Mouse (Mus musculus) lung, adult 18-20 months (tissue): ENCODE measurements around the gene Sfxn3.
"Not testable (repeated sequence)": the region's sequence is repeated elsewhere in the genome, so short reads cannot be mapped to it uniquely, and the experiment has no call there.

Source experiments
- DNase-seq, 2 experiments: peaks; one replicate each; pipeline ENCODE4 v3.0.0; 2022; ENCODE audit warnings: mixed read lengths in 2 of 2

Gene Sfxn3

GRCm38 (mm10) chr19:45018351-45018831 is 28.9 kb upstream of the Sfxn3 start:
- peak in 1 of 2 experiments; percentile 53 for DNase-seq

GRCm38 (mm10) chr19:45020348-45020747 is 27.0 kb upstream of the Sfxn3 start:
- DNase-seq: peak; percentile 53 to 70

DNA sequence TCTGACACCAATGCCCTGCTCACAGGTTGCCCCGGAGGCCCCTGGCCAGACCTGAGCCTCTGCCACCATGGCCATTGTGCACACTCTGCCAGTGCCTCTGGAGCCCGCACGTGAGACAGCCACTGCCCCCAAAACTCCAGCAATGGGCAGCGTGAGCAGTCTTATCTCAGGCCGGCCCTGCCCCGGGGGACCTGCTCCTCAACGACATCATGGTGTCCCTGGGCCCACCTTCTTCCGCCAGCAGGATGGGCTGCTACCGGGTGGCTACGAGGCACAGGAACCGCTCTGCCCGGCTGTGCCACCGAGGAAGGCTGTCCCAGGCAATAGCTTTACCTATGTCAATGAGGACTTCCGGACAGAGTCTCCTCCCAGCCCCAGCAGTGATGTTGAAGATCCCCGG is 25.9 kb upstream of the Sfxn3 start:
- DNase-seq: no peak

GRCm38 (mm10) chr19:45023993-45024392 is 23.3 kb upstream of the Sfxn3 start:
- no peak for DNase-seq

DNA sequence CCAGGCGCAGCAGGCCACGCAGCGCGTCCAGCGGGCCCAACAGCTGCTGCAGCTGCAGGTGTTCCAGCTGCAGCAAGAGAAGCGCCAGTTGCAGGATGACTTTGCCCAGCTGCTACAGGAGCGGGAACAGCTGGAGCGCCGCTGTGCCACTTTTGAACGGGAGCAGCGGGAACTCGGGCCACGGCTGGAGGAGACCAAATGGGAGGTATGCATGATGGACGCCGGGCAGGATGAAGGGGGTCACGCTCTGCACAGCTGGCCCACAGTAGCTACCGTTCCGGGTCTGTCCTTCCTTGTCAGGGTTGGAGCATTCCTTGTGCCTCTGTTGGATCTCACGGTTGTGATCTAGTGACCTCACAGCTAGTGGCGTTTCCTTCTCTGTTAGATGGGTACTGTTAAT is 22.5 kb upstream of the Sfxn3 start:
- DNase-seq: no peak

GRCm38 (mm10) chr19:45025937-45026568 is 21.2 kb upstream of the Sfxn3 start:
- DNase-seq: no peak

- DNase-seq: no peak
Observed at GRCm38 (mm10) chr19:45026958-45027670, 20.2 kb upstream of the Sfxn3 start.

- no peak for DNase-seq
Observed at GRCm38 (mm10) chr19:45027848-45028247, 19.5 kb upstream of the Sfxn3 start.

GRCm38 (mm10) chr19:45028746-45029145 is 18.6 kb upstream of the Sfxn3 start:
- DNase-seq: no peak

GRCm38 (mm10) chr19:45029571-45029970 is 17.7 kb upstream of the Sfxn3 start:
- no peak for DNase-seq

GRCm38 (mm10) chr19:45030111-45030510 is 17.2 kb upstream of the Sfxn3 start:
- peak; percentile 59 to 68 for DNase-seq

DNA sequence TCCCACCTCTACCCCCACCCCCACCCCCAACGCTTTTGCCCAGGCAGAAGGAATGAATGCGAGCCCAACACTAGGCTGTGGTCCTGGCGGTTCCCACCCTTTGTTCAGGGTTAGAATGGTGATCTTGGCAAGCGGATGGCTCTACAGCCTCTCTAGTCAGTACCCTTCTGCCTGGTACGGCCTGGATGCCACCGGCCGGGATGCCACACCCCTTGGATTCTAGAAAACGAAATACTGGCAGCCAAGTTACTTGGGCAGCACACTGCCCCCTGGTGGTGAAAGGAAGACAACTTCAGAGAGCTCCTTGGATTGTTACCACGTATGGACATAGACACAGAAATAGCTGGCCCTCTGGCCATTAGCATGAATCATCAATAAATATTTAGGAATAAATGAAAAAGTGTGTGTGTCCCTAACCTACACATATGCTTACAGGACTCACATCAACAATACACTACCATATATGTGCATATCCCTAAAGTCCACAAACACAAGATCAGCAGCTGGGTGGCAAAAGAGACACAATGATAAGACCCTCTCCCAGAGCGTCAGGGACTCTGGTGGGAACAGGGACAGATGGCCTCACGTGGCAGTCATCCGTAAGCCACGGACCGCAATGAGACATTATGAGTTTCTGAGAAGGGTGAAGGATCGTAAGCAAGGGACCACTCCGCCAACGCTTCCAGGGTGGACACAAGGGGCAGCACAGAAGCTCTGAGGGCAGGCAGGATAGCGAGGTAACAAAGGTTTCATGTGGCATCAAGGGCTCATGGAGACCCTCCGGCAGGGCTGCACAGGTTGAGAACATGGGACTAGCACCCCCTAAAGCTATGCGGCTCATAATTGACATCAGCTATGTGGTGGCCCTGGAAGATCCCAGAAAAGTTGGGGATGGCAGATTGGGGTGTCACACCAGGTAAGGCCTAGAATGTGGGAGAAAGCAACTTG is 16.3 kb upstream of the Sfxn3 start:
- peak; percentile 77 to 86 for DNase-seq

DNA sequence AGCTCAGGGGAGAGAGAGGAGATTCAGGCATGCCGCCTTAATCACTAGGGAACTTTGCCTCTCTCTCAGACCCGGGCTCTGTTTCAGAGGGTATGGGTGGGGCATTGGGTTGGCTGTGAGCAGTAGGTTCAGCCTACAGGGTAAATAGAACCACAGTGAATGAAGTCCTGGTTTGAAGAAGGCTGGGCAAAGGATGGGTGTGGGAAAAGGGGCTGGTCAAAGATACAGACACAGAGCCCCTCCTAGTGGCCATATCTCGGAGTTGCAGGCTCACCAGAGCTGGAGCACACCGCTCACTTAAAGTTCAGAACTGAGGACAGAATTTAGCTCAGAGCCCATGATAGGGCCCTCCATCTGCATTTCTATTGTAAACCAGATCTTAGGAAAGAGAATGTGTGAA is 15.5 kb upstream of the Sfxn3 start:
- peak; percentile 79 to 81 for DNase-seq

DNA sequence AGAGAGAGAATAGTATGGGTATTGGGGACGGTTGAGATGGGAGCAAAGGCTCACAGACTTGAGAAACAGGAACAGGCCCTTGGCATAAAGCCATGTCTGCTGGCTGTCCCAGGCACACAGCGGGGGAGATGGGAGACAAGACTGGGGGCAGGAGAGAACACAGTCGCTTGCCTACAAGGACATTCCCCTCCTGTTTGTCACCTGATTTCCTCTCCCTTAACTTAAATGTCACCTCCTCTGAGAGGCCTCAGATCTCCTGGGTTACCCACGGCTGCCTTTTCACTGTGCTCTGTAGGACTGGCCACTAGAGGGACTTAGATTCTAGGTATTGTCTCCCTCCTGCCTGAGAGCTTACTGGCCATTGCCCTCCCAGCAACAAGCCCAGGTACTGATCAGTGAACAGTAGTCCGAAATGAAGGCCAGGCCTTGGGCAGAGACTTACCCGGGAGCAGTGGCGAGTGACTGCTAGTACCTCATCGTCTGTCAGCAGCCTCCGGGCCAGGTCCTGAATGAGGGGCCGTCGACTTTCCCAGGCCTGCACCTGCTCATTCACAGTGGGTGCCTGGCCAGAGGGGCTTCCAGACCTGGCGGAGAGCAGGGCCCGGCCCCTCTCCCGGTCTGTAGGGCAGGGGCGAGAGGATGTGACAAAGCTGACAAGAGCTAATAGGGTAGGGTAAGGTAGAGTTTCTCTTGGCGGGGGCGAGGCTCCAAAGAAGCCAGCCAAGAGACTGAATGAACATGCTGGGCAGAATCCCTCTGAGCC is 14.6 kb upstream of the Sfxn3 start:
- DNase-seq: no peak

- DNase-seq: peak; percentile 63 to 70
Observed at GRCm38 (mm10) chr19:45036867-45037266, 10.4 kb upstream of the Sfxn3 start.

GRCm38 (mm10) chr19:45038198-45038597 is 9.1 kb upstream of the Sfxn3 start:
- DNase-seq: not testable (repeated sequence)

DNA sequence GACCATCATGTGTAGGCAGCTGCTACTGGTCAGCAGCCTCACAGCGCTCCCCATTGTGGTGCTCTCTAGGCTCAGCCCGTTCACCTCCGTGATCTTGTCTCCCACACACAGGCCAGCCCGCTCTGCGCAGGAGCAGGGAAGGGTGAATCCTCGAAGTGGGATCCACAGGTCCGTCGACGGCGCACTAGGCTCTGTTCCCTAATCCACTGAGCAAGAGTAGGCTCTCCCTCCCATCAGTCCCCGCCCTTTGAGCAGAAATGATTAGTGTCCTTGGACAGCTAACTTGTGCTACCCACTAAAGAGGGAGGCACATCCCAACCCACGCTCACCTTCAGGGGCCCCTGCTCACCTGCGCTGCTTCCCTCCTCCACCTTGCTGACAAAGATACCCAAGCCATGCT is 7.1 kb upstream of the Sfxn3 start:
- no peak for DNase-seq

GRCm38 (mm10) chr19:45044389-45044927 is 2.8 kb upstream of the Sfxn3 start:
- no peak for DNase-seq

GRCm38 (mm10) chr19:45045236-45045635 is 2.1 kb upstream of the Sfxn3 start:
- DNase-seq: no peak

DNA sequence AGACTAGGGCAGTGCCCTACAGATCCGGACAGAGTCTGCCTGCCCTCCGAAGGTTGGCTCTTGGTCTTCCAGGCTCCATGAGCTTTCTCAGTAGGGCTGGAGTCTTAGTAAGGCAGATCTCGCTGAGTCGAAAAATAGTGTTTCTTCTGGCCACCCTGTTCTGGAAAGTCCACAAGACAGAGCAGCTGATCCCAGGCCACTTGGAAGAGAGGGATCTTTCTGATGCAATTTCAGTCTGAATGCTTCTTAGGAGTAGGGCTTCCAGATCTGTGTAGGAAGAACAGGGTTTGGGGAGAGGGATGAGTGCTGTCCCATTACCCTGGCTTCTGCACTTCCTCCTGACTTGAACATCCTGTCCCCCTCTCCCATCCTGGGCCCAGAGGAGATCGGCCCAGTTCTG is 1.7 kb upstream of the Sfxn3 start, which contains the start of gene Pdzd7:
Pdzd7 (minus strand) TSS at position 67 of the 400 bp plus-strand sequence.
- DNase-seq: no peak

DNA sequence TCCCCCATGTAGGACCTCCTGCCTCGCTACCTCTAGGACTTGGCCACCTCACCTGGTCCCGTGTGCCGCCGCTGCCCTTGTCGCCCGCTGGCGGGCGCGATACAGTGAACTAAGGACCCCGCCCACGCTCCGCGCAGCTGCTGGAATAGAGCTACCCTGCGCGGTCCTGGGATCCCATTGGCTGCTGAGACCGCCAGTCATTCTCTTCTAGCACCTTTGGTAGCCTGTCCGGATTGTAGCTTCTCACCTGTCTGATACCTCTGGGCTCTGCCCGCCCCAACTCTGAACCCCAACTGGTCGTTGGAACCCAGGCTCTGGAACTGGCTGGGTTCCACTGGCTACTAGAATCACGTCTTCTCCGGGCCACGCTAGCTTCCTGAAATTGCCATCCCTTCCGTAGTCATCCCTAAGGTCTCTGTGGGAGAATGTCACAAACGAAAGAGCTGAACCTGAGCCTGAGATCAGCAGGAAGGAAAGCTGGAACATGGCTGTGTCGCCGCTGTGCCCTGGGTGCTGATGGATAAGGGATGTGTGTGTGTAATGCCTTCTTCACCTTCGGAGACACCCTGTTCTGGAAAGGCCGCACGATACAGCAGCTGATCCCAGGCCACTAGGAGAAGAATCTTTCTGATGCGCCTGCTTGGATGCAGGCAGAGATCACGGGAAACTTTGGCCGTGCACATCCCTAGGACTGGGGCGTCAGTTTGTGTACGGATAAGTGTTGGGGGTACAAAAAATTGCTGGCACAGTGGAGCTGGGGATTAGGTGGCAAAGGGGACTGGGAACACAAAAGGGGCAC is 581 bp upstream of the Sfxn3 start:
- DNase-seq: peak; percentile 95 to 96
